Mouse (Mus musculus): ENCODE results near the gene Bdh1. TPM values are rescaled to one million over a fixed set of nuclear protein-coding genes. Genes with fewer than 3 reads are reported as not detected.
"Not testable (repeated sequence)": the region's sequence is repeated elsewhere in the genome, so short reads cannot be mapped to it uniquely, and the experiment has no call there.

Bdh1 gene
- polyA plus RNA-seq, 1 experiment from 2014 or later = 327 TPM

DNA sequence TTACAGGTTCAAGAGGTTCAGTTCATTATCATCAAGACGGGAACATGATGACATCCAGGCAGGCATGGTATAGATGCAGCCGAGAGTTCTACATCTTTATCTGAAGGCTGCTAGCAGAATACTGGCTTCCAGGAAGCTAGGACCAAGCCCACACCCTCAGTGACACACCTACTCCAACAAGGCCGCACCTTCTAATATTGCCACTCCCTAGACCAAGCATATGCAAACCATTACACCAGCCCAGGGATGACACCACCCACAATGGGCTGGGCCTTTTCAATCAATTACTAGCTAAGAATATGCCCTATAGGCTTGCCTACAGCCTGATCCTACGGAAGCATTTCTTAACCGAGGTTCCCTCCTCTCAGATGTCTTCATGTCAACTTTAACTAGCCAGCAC, 42.9 kb downstream of the Bdh1 start:
- peak; percentile 77 for ATAC-seq

DNA sequence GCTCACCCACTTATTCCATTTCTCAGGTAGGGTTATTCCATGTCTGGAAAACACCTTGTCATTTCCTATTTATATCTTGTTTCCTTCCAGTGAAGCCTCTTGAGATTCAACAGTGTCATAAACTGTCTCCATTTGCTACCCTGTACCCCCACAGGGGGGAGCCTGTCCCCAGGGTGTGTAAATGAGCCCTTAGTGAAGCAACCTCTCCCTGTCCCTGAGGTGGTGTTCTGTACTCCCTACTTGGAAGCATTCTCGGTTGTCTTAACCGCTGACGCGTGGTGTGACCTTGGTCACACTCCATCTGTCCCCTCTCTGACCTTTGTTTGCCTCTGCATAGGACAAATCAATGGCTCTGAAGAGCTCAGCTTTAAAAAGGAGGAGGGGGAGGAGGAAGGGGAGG, 43.5 kb downstream of the Bdh1 start:
- H3K9ac ChIP-seq (ENCODE audit: low read depth, low read length) = no peak overlapping the region
- H3K36me3 ChIP-seq (ENCODE audit: control insufficient read depth, insufficient read depth) = no peaks in the 10 kb centered on the region
- ATAC-seq = peak; percentile 29
- TF ChIP-seq CTCF (IDR thresholded peaks at IDR 0.05; ENCODE audit: low read depth) = peak; percentile 75
- WGBS = 40% methylated on average over 4 of the region's 4 CpGs
- H3K27me3 ChIP-seq (replicated peaks; ENCODE audit: control insufficient read depth, insufficient read depth, low read length) = no peaks in the 10 kb centered on the region
- no peak overlapping the region for H3K27ac ChIP-seq (ENCODE audit: low read depth, low read length)
- H3K4me3 ChIP-seq (ENCODE audit: low read depth, low read length) = no peak overlapping the region
- H3K9me3 ChIP-seq (ENCODE audit: control insufficient read depth) = no peaks in the 10 kb centered on the region
- 0 out of 2 replicates have a peak, but pooled peaks cover 3% of the 10 kb centered on the region for H3K4me1 ChIP-seq (replicated peaks; ENCODE audit: control insufficient read depth, insufficient read depth, low read length)
- H3K4me2 ChIP-seq (replicated peaks; ENCODE audit: low read depth) = no peak overlapping the region

More for the DNA sequence above, 42.9 kb downstream of the Bdh1 start:
- H3K36me3 ChIP-seq (ENCODE audit: control insufficient read depth, insufficient read depth) = no peaks in the 10 kb centered on the region
- no peaks in the 10 kb centered on the region for H3K27me3 ChIP-seq (replicated peaks; ENCODE audit: control insufficient read depth, insufficient read depth, low read length)
- H3K27ac ChIP-seq (ENCODE audit: low read depth, low read length) = no peak overlapping the region
- no peak overlapping the region for H3K9ac ChIP-seq (ENCODE audit: low read depth, low read length)
- no peaks in the 10 kb centered on the region for H3K9me3 ChIP-seq (ENCODE audit: control insufficient read depth)
- 0 out of 2 replicates have a peak, but pooled peaks cover 3% of the 10 kb centered on the region for H3K4me1 ChIP-seq (replicated peaks; ENCODE audit: control insufficient read depth, insufficient read depth, low read length)
- no peak overlapping the region for H3K4me2 ChIP-seq (replicated peaks; ENCODE audit: low read depth)
- TF ChIP-seq CTCF (IDR thresholded peaks at IDR 0.05; ENCODE audit: low read depth) = no peak
- 54% methylated on average over 5 of the region's 5 CpGs for WGBS
- no peak overlapping the region for H3K4me3 ChIP-seq (ENCODE audit: low read depth, low read length)

DNA sequence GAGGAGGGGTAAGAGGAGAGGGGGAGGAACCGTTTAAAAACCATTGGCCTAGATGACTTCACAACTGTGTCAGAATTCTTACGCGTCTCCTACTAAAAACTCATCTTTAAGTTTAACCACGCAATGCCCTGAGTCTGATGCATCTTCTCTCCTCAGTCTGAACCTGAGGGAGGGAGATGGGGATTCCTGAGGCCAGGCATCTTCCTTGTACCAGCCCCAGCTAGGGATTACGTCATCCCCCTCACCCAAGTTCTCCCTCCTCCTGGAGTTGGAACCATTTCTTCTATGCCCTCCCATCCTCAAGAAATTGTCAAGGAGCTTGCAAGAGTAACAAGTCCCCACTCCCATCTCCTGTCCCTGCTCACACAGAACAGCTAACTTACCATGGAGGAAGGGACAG, 44.0 kb downstream of the Bdh1 start:
- no peaks in the 10 kb centered on the region for H3K27me3 ChIP-seq (replicated peaks; ENCODE audit: control insufficient read depth, insufficient read depth, low read length)
- no peaks in the 10 kb centered on the region for H3K4me1 ChIP-seq (replicated peaks; ENCODE audit: control insufficient read depth, insufficient read depth, low read length)
- ATAC-seq = no peak
- no peak overlapping the region for H3K4me2 ChIP-seq (replicated peaks; ENCODE audit: low read depth)
- 77% methylated on average over 5 of the region's 5 CpGs for WGBS
- no peak for TF ChIP-seq CTCF (IDR thresholded peaks at IDR 0.05; ENCODE audit: low read depth)
- H3K4me3 ChIP-seq (ENCODE audit: low read depth, low read length) = no peak overlapping the region
- no peak overlapping the region for H3K27ac ChIP-seq (ENCODE audit: low read depth, low read length)
- H3K9me3 ChIP-seq (ENCODE audit: control insufficient read depth) = no peaks in the 10 kb centered on the region
- no peak overlapping the region for H3K9ac ChIP-seq (ENCODE audit: low read depth, low read length)
- H3K36me3 ChIP-seq (ENCODE audit: control insufficient read depth, insufficient read depth) = no peaks in the 10 kb centered on the region

DNA sequence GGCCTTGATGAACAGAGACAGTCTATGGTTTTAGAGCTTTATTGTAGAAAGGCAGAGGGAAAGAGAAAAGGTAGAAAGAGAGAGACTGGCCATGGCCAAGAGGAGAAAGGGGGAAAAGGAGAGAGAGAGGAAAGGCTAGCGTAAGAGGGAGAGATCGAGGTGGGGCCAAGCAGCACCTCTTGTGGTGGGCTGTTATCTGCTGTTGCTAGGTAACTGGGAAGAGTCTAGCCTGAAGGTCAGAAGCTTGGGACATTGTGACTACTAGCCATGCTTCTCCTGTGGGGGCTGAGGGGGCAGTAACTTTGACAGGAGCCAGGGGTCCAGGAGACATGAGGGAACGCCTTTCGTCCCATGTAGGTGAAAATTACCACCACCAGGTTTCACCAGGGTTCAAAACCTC, 48.7 kb downstream of the Bdh1 start:
- not testable (repeated sequence) for ATAC-seq; H3K27me3 ChIP-seq (replicated peaks; ENCODE audit: control insufficient read depth, insufficient read depth, low read length); H3K4me2 ChIP-seq (replicated peaks; ENCODE audit: low read depth); H3K4me3 ChIP-seq (ENCODE audit: low read depth, low read length); H3K27ac ChIP-seq (ENCODE audit: low read depth, low read length); H3K9me3 ChIP-seq (ENCODE audit: control insufficient read depth); H3K36me3 ChIP-seq (ENCODE audit: control insufficient read depth, insufficient read depth); H3K4me1 ChIP-seq (replicated peaks; ENCODE audit: control insufficient read depth, insufficient read depth, low read length); H3K9ac ChIP-seq (ENCODE audit: low read depth, low read length)
- 79% methylated on average over 4 of the region's 4 CpGs for WGBS

DNA sequence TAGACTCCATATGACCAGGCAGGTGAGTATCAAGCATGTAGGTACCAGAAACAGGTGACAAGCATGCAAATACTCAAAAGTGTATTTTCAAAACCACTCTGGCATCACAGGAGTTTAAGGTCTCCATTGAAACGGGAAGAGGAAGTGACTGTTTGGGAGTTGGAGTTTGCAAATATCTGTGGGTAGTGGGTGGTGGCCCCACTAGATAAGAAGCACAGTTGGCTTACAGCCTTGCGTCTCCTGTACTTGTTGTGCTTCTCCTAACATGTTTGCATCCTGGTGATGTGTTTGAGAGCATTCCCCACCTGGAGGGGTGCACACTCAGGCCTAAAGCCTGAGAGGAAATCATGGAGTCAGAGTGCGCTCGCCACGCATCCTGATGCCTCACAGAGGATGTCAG, 49.9 kb downstream of the Bdh1 start:
- no peak overlapping the region for H3K27ac ChIP-seq (ENCODE audit: low read depth, low read length)
- H3K4me1 ChIP-seq (replicated peaks; ENCODE audit: control insufficient read depth, insufficient read depth, low read length) = no peaks in the 10 kb centered on the region
- H3K4me3 ChIP-seq (ENCODE audit: low read depth, low read length) = no peak overlapping the region
- no peaks in the 10 kb centered on the region for H3K9me3 ChIP-seq (ENCODE audit: control insufficient read depth)
- no peaks in the 10 kb centered on the region for H3K36me3 ChIP-seq (ENCODE audit: control insufficient read depth, insufficient read depth)
- WGBS = 75% methylated on average over 5 of the region's 5 CpGs
- ATAC-seq = no peak
- no peaks in the 10 kb centered on the region for H3K27me3 ChIP-seq (replicated peaks; ENCODE audit: control insufficient read depth, insufficient read depth, low read length)
- H3K9ac ChIP-seq (ENCODE audit: low read depth, low read length) = no peak overlapping the region
- H3K4me2 ChIP-seq (replicated peaks; ENCODE audit: low read depth) = no peak overlapping the region
- TF ChIP-seq CTCF (IDR thresholded peaks at IDR 0.05; ENCODE audit: low read depth) = no peak

DNA sequence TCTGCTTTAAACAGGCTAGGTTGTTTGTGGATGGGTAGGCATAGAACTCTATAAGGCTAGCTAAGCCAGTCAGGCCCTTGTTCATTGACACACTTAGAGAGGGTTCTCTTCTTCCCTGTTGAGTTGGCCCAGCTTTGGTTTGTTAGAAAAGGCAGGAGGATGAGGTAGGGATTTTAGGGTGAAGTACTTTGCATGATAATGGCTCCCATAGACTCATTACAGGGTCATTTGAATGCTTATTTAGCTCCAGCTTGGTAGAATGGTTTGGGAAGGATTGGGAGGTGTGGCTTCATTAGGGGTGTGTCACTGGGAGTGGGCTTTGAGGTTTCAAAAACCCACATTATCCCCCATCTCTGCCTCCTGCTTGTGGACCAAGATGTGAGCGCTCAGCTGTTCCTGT, 51.1 kb downstream of the Bdh1 start:
- Histone ChIP-seq H3K27ac (ENCODE audit: low read depth, low read length) (no peak overlapping the region), H3K9ac (ENCODE audit: low read depth, low read length) (no peak overlapping the region), H3K27me3 (replicated peaks; ENCODE audit: control insufficient read depth, insufficient read depth, low read length) (no peaks in the 10 kb centered on the region), H3K4me3 (ENCODE audit: low read depth, low read length) (no peak overlapping the region), H3K4me2 (replicated peaks; ENCODE audit: low read depth) (no peak overlapping the region), H3K36me3 (ENCODE audit: control insufficient read depth, insufficient read depth) (no peaks in the 10 kb centered on the region), H3K9me3 (ENCODE audit: control insufficient read depth) (no peaks in the 10 kb centered on the region), H3K4me1 (replicated peaks; ENCODE audit: control insufficient read depth, insufficient read depth, low read length) (no peaks in the 10 kb centered on the region)
- no peak for ATAC-seq
- no peak for TF ChIP-seq CTCF (IDR thresholded peaks at IDR 0.05; ENCODE audit: low read depth)
- WGBS = 87% methylated on average over 1 of the region's 1 CpGs

All from intestine, postnatal 0 days (tissue).